Mouse (Mus musculus) brain, adult 2 months (tissue): Measurements from ENCODE around the gene Sesn2.
"Not testable (repeated sequence)": the region's sequence is repeated elsewhere in the genome, so short reads cannot be mapped to it uniquely, and the experiment has no call there.

Source experiments
- DNase-seq: peaks from one replicate; pipeline ENCODE4 v3.0.0; 2011; ENCODE audit warnings: low read depth, low spot score

The Sesn2 gene

DNA sequence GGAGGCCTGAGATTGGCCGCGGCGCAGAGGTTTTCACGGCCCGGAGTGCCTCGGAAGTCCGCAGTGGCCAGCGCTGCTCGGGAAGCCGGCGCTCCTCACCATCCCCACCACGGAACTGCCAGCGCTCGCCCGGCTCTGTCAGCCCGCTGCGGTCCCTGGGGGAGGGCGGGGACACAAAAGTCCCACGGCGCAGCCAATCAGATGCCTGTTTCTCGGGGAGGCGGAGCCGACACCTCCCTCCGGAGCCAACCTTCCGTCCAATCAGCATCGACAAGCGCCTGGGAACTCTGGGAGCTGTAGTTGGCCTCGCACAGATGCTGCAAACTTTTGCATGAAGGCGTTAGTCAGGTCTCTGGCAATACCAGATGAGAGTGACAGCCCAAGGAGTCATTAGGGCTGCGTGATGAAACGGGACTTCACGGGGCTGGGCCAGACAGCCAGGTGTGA lies at the start of gene Sesn2:
Gene Sesn2, minus strand, starts transcription at position 150 of the 447 bp plus-strand sequence.
- peak; percentile 99 for DNase-seq

DNA sequence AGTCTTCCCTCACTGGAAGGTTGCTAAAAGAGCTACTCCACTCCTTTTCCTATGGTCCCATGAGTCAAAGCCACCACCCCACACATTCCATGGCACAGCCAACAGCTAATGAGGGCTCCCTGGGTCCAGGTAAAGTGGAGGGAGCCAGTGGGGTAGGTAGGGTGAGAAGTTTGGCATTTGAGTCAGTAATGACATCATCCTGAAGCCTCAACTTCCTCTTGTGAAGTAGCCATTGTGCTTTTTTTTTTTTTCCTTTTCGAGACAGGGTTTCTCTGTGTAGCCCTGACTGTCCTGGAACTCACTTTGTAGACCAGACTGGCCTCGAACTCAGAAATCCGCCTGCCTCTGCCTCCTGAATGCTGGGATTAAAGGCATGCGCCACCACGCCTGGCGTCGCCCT lies 45.2 kb upstream of the Sesn2 start:
- not testable (repeated sequence) for DNase-seq

DNA sequence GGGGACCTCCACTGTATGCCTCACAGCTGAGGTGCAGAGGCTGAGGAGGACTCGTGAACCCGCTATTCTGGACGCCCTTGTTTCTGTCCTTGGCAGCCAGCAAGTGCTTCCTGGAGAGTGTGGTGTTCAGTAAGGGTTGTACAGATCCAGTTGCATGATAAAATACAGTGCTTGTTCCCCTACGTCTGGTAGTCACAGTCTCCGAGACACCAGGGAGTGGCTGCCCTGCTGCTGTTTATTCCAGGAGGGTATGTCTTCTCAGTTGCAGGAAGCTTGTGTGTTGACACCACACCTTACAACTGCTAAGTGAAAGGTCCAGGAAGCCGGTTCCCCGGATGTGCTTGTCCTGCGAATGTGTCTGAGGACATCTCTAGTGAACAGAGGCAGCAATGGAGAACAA lies 44.4 kb upstream of the Sesn2 start:
- no peak for DNase-seq

DNA sequence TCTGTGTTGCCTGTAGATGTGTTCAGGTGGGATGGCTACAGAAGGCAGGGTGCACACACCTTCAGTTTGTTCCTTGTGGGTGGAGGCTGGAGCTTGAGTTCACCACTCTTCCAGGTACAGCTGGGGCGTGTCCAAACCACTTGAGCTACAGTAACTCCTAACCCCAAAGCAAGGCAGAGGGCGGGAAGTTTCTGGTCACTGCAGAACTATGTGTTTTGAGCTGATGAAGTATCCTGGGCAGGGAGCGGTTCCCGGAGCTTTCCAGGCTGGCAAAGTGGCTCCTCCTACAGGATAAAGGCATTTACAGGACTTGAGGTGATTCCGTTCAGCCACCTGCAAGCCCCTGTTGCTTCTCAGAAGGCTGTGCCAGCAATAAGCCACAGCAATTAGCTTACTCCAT lies 43.9 kb upstream of the Sesn2 start:
- peak; percentile 12 for DNase-seq

DNA sequence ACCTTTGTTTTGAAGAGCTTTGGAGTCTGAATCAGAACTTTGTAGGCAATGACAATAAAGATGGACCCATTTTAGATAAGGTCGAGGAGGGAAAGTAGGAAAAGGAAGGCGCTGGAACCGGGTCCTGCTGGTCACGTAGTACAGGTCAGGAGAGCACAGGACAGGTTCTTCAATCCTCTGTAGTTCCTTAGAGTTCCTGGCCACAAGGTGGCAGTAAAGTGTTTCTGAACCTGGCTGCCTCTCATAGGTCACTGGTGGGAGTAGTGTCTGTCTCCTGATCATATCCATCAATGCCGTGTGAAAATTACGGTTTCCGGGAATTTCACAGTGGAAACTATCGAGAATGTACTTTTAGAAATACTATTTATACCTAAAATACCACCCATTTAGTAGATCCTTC lies 35.5 kb upstream of the Sesn2 start:
- DNase-seq: peak; percentile 78

DNA sequence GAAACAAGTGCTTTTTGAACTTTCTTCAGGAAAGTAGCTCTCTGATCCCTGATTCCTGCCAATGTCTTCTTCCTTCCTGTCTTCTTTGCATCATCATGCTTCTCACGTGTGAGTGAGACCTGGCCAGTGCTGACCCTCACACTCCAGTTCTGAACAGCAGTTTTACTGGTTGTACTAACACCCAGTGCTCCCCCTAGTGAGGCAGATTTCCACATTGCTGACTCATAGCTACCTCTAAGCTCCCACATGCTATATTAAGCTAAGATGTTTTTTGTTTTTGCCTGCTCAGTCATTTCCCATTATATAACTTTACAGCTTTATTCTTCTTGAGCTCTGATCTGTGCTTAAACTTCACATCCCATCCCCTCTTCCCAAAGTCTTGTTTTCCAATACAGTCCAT lies 32.4 kb upstream of the Sesn2 start:
- peak; percentile 87 for DNase-seq

DNA sequence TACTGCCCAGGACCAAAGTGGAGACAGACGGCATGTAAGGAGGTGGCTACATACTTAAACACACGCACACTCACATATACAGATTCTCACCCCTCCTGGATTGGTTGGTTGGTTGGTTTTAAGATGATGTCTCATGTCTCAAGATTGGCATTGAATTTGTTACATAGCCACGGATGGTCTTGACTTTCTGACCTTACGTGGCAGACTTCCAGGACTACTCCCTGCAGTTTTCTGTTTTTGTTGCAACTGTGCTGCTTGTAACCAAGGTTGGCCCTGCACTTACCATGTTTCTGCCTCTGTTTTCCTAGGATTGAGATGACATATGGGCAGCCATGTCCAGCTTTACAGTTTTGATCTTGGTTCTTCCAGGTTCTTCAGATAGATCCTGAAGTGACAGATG lies 31.1 kb upstream of the Sesn2 start:
- DNase-seq: no peak

DNA sequence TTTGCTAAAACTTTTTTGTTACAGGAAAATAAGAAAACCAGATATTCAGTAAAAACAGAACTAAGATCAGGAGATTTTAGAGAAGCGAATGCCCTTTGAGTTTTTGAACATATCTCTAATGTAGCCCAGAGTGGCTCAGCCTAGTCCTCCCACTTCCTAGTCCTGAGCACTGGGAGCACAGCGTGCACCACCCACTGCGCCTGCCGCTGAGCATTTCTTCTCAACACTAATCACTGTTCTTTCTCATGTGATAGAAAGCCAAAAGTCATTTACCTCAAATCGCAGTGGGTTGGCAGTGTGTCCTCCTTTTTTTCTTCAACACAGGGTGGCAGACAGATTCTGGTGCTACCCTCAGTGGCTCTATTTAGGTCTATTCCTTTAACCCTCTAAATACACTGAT lies 29.2 kb upstream of the Sesn2 start:
- peak; percentile 64 for DNase-seq

DNA sequence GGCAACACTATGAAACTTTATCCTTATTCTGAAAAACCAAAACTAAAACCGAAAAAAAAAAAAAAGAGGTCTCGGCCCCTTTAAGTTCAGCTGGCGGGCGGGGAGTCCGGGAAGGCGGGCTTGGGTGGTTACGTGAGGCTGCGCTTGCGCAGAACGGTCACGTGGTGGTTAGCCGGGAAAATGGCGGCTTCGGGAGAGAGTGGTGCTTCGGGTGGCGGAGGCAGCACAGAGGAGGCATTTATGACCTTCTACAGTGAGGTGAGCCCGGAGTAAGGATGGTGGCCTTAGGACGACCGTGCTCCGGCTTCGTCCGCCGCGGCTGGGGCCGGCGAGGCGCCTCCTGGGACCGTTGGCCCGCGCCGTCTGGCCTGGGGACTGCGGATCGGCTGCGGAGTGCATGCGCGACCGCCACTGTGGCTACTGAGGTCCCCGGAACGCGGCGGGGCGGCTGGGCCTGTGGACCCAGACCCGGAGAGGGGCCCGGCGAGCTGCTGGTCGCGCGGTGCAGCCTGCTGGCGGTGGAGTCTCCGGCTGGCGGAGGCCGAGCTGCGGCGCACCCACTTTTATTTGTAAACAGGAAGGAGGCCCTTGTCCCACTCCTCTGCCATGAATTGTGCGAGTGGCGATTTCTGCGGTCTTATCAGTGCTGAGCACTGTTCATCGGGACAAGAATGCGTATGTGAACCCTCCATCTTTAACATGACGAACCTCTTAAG lies 25.3 kb upstream of the Sesn2 start, which contains the start of gene Dnajc8:
Gene Dnajc8, plus strand, starts transcription at position 145 of the 716 bp plus-strand sequence.
- peak; percentile 96 for DNase-seq

DNA sequence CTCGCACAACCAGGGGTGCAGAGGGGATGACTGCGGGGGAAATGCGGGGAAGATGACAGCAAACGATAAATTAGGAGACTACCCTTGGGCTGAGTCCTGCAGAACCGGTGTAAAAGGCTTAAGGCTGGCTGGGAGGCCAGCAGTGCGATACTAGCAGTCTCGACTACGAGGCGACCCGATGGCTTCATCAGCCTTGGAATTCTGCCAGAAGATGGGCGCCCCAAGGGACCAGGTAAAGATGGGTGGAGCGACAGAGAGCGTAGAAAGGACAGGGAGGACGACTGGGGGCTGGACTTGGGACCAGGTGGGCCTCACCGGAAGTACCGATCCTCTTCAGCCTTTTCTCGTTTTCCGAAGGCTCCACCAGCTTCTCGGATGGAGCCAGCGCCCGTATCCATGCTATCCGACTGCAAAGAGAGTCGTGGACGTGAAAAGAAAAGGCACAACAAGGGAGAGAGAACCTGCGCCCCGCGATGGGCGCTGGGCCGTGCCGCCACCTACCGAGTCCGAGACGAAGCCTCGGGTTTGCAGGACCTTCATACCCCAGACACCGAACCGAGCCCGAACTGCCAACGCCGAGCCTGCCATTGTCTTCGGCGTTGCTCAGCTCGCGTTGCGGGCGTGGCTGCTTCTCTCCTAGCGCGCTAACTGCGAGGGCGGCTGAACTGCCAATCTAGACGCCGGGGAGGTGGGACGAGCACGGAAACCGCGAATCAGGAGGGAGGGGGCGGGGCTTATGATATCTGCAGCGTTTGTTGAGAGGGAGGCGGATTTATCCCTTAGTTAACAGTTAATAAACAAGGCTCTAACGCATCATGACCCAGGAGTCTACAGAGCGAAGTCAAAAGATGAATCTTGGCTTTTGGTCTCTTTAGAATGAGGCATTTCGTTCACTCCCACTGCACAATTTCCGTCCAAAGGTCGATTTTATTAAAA lies 22.9 kb upstream of the Sesn2 start, which contains the start of gene Atpif1:
Gene Atpif1, minus strand, starts transcription at position 679 of the 936 bp plus-strand sequence.
- peak; percentile 98 for DNase-seq

DNA sequence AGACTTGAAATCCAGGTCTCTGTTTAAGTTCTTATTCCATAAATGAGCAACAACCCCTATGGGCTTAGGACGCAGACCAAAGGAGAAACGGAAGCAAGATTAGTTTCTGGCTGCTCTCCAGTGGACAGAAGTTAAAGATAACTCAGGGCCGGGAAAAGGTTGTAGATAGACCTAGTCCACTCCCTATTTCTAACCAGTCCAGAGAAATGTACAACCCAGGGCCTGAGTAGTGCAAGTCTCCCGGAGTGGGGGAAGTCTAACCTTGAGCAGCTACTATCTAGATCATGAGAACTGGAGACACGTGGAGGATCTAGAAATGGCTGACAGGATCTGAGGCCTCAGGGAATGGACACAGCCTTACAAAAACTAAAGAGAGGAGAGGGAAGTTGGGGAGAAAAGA lies 22.2 kb upstream of the Sesn2 start:
- DNase-seq: peak; percentile 48

DNA sequence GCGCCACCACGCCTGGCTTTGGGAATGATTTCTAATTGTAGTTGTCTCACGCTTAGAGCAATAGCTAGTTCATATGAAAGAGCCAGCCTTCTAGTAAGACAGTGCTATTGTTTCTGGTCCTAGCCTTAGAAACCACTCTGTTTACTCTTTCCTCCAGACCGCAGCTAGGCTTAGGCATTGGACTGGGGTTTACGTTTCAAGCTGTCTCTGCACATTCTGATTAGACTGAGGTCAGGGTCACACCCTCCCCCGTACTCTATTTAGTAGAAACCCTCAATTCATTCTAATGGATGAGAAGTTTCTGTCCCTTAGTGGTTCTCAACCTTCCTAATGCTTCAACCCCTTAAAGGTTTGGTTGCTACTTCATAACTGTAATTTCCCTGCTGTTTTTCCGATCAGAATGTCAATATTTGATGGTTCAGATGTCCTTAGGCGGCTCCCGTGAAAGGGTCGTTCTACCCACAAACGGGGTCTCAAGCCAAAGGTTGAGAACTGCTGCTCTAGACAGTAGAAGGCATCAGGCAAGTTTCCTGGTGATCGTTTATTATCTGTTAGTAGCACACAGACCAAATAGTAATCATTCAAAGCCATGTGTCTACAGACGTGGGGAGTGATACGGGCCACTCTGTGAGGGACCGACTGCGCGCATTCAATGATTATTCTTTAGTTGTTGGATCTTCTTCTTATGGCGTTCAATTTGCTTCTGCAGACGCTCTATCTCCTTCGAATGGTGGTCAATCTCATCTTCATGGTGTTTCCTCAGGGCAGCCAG lies 19.9 kb upstream of the Sesn2 start:
- DNase-seq: no peak

DNA sequence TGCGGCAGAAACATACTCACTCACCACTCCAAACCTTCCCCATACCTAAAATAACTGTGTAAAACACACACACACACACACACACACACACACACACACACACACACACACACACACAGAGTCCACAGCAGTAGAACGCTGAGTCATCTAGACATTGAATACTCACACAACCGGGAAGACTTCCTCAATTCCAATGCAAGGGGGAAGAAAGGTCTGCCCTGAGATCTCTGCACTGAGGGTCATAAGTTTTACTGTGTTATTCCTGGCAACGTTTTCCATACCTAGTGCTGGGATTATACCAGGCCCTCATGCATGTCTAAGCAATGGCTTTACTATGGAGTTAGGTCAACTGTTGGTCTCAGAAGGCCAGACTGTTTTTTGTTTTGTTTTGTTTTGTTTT lies 19.0 kb upstream of the Sesn2 start:
- DNase-seq: no peak

DNA sequence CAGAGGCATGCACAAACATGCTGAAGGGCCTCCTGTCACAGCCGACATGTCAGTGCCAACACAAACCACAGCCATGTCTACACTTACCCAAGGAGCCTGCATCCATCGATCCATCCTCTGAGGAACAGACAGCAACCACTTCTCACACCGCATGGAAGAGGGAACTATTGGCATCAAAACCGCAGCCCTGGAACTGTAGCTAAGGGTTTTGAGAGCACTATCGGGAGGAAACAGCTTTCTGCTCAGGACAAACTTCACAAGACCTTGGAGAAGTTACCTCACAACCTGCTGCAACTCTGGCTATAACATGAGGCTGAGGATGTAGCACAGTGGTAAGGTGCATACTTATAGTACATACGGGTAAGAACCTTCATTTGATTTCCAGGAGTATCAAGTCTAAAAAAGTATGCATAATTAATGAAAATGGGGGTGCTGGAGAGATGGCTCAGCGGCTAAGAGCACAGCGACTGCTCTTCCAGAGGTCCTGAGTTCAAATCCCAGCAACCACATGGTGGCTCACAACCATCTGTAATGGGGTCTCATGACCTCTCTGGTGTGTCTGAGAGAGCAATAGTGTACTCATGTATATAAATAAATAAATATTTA lies 17.7 kb upstream of the Sesn2 start:
- DNase-seq: no peak

DNA sequence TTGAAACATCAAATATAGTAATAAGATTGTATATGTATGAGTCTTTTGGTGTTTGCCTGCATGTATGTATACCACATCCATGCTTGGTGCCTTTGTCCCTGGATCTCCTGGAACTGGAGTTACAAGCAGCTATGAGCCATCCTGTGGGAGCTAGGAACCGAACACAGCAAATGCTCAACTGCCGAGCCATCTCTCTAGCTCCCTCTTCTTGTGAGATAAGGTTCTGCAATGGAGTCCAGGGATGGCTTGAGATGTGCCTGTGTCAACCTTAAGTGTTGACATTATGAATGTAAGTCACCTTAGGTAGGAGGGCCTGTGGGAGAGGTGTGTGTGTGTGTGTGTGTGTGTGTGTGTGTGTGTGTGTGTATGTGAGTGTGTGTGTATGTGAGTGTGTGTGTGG lies 16.4 kb upstream of the Sesn2 start:
- no peak for DNase-seq

DNA sequence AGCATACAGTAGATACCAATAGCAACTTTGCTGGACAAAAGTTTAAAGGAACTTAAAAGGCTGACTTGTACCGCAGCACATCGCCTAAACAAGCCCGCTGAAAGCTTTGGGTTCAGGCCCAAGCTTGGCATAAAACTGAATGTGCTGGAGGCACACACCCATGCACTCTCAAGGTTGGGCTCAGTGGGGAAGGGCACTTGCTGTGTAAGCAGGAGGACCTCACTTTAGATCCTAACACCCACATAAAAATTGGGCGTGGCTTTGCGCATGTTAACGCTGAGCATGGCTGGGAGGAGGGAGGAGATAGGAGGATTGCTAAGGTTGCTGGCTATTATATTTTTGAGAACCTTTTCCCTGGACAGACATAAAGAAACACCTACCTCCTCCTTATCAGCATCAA lies 14.5 kb upstream of the Sesn2 start:
- DNase-seq: no peak

DNA sequence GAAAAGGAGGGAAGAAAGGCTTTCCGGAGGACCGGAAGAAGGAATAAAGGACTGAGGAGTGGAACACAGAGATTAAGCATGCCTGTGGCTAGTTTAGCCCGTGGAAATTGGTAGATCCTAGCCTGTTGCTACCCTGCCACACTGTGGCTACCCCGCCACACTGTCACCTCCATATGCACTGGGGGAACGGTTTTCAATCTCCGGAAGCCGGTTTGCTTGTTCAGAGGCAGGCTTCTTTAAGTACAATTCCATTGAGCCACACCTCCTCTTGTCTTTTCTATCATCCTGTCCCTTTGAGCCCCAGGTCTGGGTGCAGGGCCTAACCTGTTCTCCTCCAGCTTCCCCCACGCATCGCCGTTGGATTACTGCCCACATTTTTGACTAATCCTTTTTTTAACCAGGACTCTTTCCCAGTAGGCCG lies 14.0 kb upstream of the Sesn2 start:
- no peak for DNase-seq

DNA sequence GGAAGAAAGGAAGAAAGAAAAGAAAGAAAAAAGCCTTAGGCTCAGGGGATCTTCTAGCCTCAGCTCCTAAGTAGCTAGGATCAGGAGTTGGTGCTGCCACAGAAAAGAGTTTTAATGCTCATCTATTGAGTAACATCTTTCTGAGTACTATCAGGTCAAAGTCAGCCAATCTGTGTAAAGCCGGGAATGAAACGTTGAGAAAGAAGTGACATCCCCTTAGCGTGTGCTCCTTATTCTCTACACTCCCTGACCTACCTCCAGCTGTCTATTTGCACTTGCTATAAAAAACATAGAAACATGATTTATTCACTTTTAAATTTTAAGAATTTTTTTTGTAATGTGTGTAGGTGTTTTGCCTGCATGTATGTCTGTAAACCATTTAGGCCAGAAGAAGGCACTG lies 8.9 kb upstream of the Sesn2 start:
- no peak for DNase-seq

DNA sequence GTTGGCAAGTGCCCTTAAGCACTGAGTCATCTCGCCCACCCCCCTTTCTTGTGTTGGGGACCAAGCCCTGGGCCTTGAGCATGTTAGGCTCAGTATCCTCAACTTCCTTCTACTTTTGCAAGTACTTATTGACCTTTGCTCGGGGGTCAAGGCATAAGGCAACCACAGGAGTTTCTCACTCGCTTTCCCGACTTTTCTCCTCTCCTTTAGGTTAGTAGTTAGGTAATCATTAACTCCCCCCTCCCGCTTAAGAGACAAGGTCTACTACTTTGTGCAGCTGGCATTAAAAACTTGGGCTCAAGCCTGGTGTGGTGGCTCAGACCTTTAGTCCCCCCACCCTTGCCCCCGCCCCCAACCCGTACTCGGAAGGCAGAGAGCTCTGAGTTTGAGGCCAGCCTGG lies 7.8 kb upstream of the Sesn2 start:
- DNase-seq: no peak

DNA sequence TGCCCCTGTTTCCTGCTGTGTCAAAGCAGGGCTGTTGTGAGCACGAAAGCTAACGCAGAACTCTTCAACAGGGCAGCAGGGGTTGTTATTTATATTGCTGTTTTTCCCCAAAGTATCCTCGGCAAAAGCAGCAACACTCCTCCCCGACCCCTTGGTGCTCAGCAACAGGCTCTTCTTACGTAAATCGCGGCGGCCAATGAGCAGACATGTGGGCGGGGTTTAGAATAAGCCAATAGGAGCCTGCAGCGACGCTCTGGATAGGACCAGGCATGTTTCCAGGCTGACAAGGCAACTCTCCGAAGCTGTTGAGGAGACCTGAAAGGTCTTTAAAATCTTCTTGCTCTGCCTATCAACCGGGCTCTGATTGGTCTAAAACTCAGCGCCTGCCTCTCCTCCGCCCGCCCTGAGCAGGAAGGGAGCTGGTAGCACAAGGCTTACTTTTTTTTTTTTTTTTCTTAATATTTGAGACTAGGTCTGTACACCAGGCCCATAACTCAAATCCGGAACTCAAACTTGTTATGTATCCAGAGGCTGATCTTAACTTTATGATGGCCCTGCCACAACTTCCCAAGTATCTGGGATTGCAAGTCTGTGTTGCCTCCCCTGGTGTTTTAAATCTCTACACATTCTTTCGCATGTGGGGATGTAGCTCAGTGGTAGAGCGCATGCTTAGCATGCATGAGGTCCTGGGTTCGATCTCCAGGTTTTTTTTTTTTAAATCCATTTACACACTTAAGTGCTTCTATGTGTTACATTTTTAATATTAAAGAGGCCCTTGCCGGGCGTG lies 5.3 kb upstream of the Sesn2 start:
- peak; percentile 99 for DNase-seq
